Mouse (Mus musculus): ENCODE data around the gene Psme2. TPM values are rescaled to one million over a fixed set of nuclear protein-coding genes. Genes with fewer than 3 reads are reported as not detected.
A peak's percentile ranks its signal among the peaks of the same experiment; 100 is the strongest.

Gene Psme2
- polyA plus RNA-seq, 1 experiment from 2014 or later: 179 TPM

GRCm38 (mm10) chr14:55559799-55560201 lies 31.1 kb downstream of the Psme2 start, which contains the start of gene Dcaf11:
Dcaf11 (plus strand) TSS chr14:55560006.
- peak within 1 kb of the TSS; percentile 50 for H3K4me3 ChIP-seq (replicated peaks; ENCODE audit: low read length)
- H3K9me3 ChIP-seq (ENCODE audit: control insufficient read depth, low read length): no peaks in the 10 kb centered on the region
- H3K36me3 ChIP-seq (replicated peaks; ENCODE audit: control insufficient read depth, insufficient read depth): peaks cover 24% of the 10 kb centered on the region
- H3K27ac ChIP-seq: peak within 1 kb of the TSS; percentile 98
- H3K9ac ChIP-seq: peak within 1 kb of the TSS; percentile 76
- under 1% methylated on average over 27 of the region's 27 CpGs for WGBS
- H3K27me3 ChIP-seq (ENCODE audit: control insufficient read depth, insufficient read depth, low read length): no peaks in the 10 kb centered on the region
- peaks cover 15% of the 10 kb centered on the region for H3K4me1 ChIP-seq (replicated peaks; ENCODE audit: control insufficient read depth, insufficient read depth, low read length)
- DNase-seq (ENCODE audit: low spot score) (peak; percentile 88), ATAC-seq (ENCODE audit: low FRiP score) (peak; percentile 74)
- H3K4me2 ChIP-seq (replicated peaks): peak within 1 kb of the TSS; percentile 84

GRCm38 (mm10) chr14:55558740-55559448 lies 32.0 kb downstream of the Psme2 start:
- Histone ChIP-seq H3K27me3 (ENCODE audit: control insufficient read depth, insufficient read depth, low read length) (no peaks in the 10 kb centered on the region), H3K36me3 (replicated peaks; ENCODE audit: control insufficient read depth, insufficient read depth) (peaks cover 15% of the 10 kb centered on the region; the same call in 1 of the 2 replicates), H3K4me2 (replicated peaks) (peak overlapping the region; percentile 84), H3K27ac (peak overlapping the region; percentile 98; the same call in 1 of the 2 replicates), H3K9ac (peak overlapping the region; percentile 76), H3K4me3 (replicated peaks; ENCODE audit: low read length) (peak overlapping the region; percentile 50), H3K9me3 (ENCODE audit: control insufficient read depth, low read length) (no peaks in the 10 kb centered on the region), H3K4me1 (replicated peaks; ENCODE audit: control insufficient read depth, insufficient read depth, low read length) (peaks cover 15% of the 10 kb centered on the region)
- DNase-seq (ENCODE audit: low spot score): no peak
- no peak for ATAC-seq (ENCODE audit: low FRiP score)
- 59% methylated on average over 6 of the region's 6 CpGs for WGBS

GRCm38 (mm10) chr14:55557587-55557986 lies 33.3 kb downstream of the Psme2 start:
- no peaks in the 10 kb centered on the region for H3K9me3 ChIP-seq (ENCODE audit: control insufficient read depth, low read length)
- no peak overlapping the region for H3K4me2 ChIP-seq (replicated peaks)
- H3K4me1 ChIP-seq (replicated peaks; ENCODE audit: control insufficient read depth, insufficient read depth, low read length): peaks cover 15% of the 10 kb centered on the region
- no peak overlapping the region for H3K4me3 ChIP-seq (replicated peaks; ENCODE audit: low read length)
- no peaks in the 10 kb centered on the region for H3K27me3 ChIP-seq (ENCODE audit: control insufficient read depth, insufficient read depth, low read length)
- no peak overlapping the region for H3K27ac ChIP-seq
- no peak overlapping the region for H3K9ac ChIP-seq
- 91% methylated on average over 3 of the region's 3 CpGs for WGBS
- ATAC-seq (ENCODE audit: low FRiP score) (no peak), DNase-seq (ENCODE audit: low spot score) (no peak)
- 0 out of 2 replicates have a peak, but pooled peaks cover 3% of the 10 kb centered on the region for H3K36me3 ChIP-seq (replicated peaks; ENCODE audit: control insufficient read depth, insufficient read depth)

GRCm38 (mm10) chr14:55557003-55557402 lies 33.9 kb downstream of the Psme2 start:
- no peak overlapping the region for H3K4me2 ChIP-seq (replicated peaks)
- H3K4me1 ChIP-seq (replicated peaks; ENCODE audit: control insufficient read depth, insufficient read depth, low read length): peaks cover 15% of the 10 kb centered on the region
- peak; percentile 67 for DNase-seq (ENCODE audit: low spot score)
- no peak overlapping the region for H3K4me3 ChIP-seq (replicated peaks; ENCODE audit: low read length)
- H3K36me3 ChIP-seq (replicated peaks; ENCODE audit: control insufficient read depth, insufficient read depth): no peaks in the 10 kb centered on the region
- H3K9me3 ChIP-seq (ENCODE audit: control insufficient read depth, low read length): no peaks in the 10 kb centered on the region
- no peak overlapping the region for H3K9ac ChIP-seq
- H3K27ac ChIP-seq: no peak overlapping the region
- no peaks in the 10 kb centered on the region for H3K27me3 ChIP-seq (ENCODE audit: control insufficient read depth, insufficient read depth, low read length)
- WGBS: 32% methylated on average over 5 of the region's 5 CpGs
- no peak for ATAC-seq (ENCODE audit: low FRiP score)

- no peak overlapping the region for H3K4me3 ChIP-seq (replicated peaks; ENCODE audit: low read length)
- WGBS: 87% methylated on average over 3 of the region's 3 CpGs
- DNase-seq (ENCODE audit: low spot score) (no peak), ATAC-seq (ENCODE audit: low FRiP score) (no peak)
- H3K27me3 ChIP-seq (ENCODE audit: control insufficient read depth, insufficient read depth, low read length): no peaks in the 10 kb centered on the region
- no peaks in the 10 kb centered on the region for H3K36me3 ChIP-seq (replicated peaks; ENCODE audit: control insufficient read depth, insufficient read depth)
- no peak overlapping the region for H3K9ac ChIP-seq
- no peak overlapping the region for H3K27ac ChIP-seq
- H3K9me3 ChIP-seq (ENCODE audit: control insufficient read depth, low read length): no peaks in the 10 kb centered on the region
- H3K4me2 ChIP-seq (replicated peaks): no peak overlapping the region
- peaks cover 6% of the 10 kb centered on the region; the same call in 1 of the 2 replicates for H3K4me1 ChIP-seq (replicated peaks; ENCODE audit: control insufficient read depth, insufficient read depth, low read length)
Measured at GRCm38 (mm10) chr14:55555788-55556187, 35.1 kb downstream of the Psme2 start.

- no peak overlapping the region for H3K4me2 ChIP-seq (replicated peaks)
- no peak overlapping the region for H3K27ac ChIP-seq
- no peaks in the 10 kb centered on the region for H3K27me3 ChIP-seq (ENCODE audit: control insufficient read depth, insufficient read depth, low read length)
- H3K4me1 ChIP-seq (replicated peaks; ENCODE audit: control insufficient read depth, insufficient read depth, low read length): peaks cover 6% of the 10 kb centered on the region; the same call in 1 of the 2 replicates
- H3K9ac ChIP-seq: no peak overlapping the region
- ATAC-seq (ENCODE audit: low FRiP score) (no peak), DNase-seq (ENCODE audit: low spot score) (no peak)
- H3K36me3 ChIP-seq (replicated peaks; ENCODE audit: control insufficient read depth, insufficient read depth): no peaks in the 10 kb centered on the region; the same call in 1 of the 2 replicates
- H3K9me3 ChIP-seq (ENCODE audit: control insufficient read depth, low read length): no peaks in the 10 kb centered on the region
- no peak overlapping the region for H3K4me3 ChIP-seq (replicated peaks; ENCODE audit: low read length)
Measured at GRCm38 (mm10) chr14:55554635-55555034, 36.3 kb downstream of the Psme2 start.

- H3K36me3 ChIP-seq (replicated peaks; ENCODE audit: control insufficient read depth, insufficient read depth): peaks cover 24% of the 10 kb centered on the region
- no peaks in the 10 kb centered on the region for H3K9me3 ChIP-seq (ENCODE audit: control insufficient read depth, low read length)
- H3K4me1 ChIP-seq (replicated peaks; ENCODE audit: control insufficient read depth, insufficient read depth, low read length): no peaks in the 10 kb centered on the region
- no peaks in the 10 kb centered on the region for H3K27me3 ChIP-seq (ENCODE audit: control insufficient read depth, insufficient read depth, low read length)
- DNase-seq (ENCODE audit: low spot score): no peak
- no peak overlapping the region for H3K27ac ChIP-seq
- no peak overlapping the region for H3K4me2 ChIP-seq (replicated peaks)
- WGBS: 93% methylated on average over 8 of the region's 8 CpGs
- no peak overlapping the region for H3K9ac ChIP-seq
- no peak overlapping the region for H3K4me3 ChIP-seq (replicated peaks; ENCODE audit: low read length)
- ATAC-seq (ENCODE audit: low FRiP score): no peak
Measured at GRCm38 (mm10) chr14:55551794-55552193, 39.1 kb downstream of the Psme2 start.

GRCm38 (mm10) chr14:55551347-55551746 lies 39.6 kb downstream of the Psme2 start:
- no peaks in the 10 kb centered on the region for H3K4me1 ChIP-seq (replicated peaks; ENCODE audit: control insufficient read depth, insufficient read depth, low read length)
- no peaks in the 10 kb centered on the region for H3K9me3 ChIP-seq (ENCODE audit: control insufficient read depth, low read length)
- no peak overlapping the region for H3K4me2 ChIP-seq (replicated peaks)
- no peak overlapping the region for H3K4me3 ChIP-seq (replicated peaks; ENCODE audit: low read length)
- H3K27ac ChIP-seq: no peak overlapping the region
- ATAC-seq (ENCODE audit: low FRiP score) (no peak), DNase-seq (ENCODE audit: low spot score) (no peak)
- H3K27me3 ChIP-seq (ENCODE audit: control insufficient read depth, insufficient read depth, low read length): no peaks in the 10 kb centered on the region
- 78% methylated on average over 5 of the region's 5 CpGs for WGBS
- H3K36me3 ChIP-seq (replicated peaks; ENCODE audit: control insufficient read depth, insufficient read depth): peaks cover 24% of the 10 kb centered on the region
- H3K9ac ChIP-seq: no peak overlapping the region

GRCm38 (mm10) chr14:55550191-55550590 lies 40.7 kb downstream of the Psme2 start:
- H3K9me3 ChIP-seq (ENCODE audit: control insufficient read depth, low read length): no peaks in the 10 kb centered on the region
- 89% methylated on average over 6 of the region's 6 CpGs for WGBS
- H3K27ac ChIP-seq: no peak overlapping the region
- H3K4me3 ChIP-seq (replicated peaks; ENCODE audit: low read length): no peak overlapping the region
- ATAC-seq (ENCODE audit: low FRiP score): no peak
- no peak for DNase-seq (ENCODE audit: low spot score)
- peaks cover 26% of the 10 kb centered on the region for H3K36me3 ChIP-seq (replicated peaks; ENCODE audit: control insufficient read depth, insufficient read depth)
- H3K4me1 ChIP-seq (replicated peaks; ENCODE audit: control insufficient read depth, insufficient read depth, low read length): no peaks in the 10 kb centered on the region
- H3K9ac ChIP-seq: no peak overlapping the region
- H3K27me3 ChIP-seq (ENCODE audit: control insufficient read depth, insufficient read depth, low read length): no peaks in the 10 kb centered on the region
- H3K4me2 ChIP-seq (replicated peaks): no peak overlapping the region

Measured in hindbrain, embryonic 14.5 days (tissue).